Mouse (Mus musculus): Measurements from ENCODE around the gene Lsm6.
"Not testable (repeated sequence)": the region's sequence is repeated elsewhere in the genome, so short reads cannot be mapped to it uniquely, and the experiment has no call there.

The Lsm6 gene

GRCm38 (mm10) chr8:78820673-78821310, at the start of gene Lsm6:
Lsm6 (minus strand) TSS chr8:78821140.
- DNase-seq (ENCODE audit: low read depth, low spot score) = peak; percentile 98

- DNase-seq (ENCODE audit: low read depth, low spot score) = no peak
Measured at GRCm38 (mm10) chr8:78867036-78867435, 46.1 kb upstream of the Lsm6 start.

- DNase-seq (ENCODE audit: low read depth, low spot score) = no peak
Measured at GRCm38 (mm10) chr8:78863001-78863400, 42.1 kb upstream of the Lsm6 start.

GRCm38 (mm10) chr8:78862046-78862445, 41.1 kb upstream of the Lsm6 start:
- DNase-seq (ENCODE audit: low read depth, low spot score) = no peak

GRCm38 (mm10) chr8:78860789-78861188, 39.8 kb upstream of the Lsm6 start:
- DNase-seq (ENCODE audit: low read depth, low spot score) = peak; percentile 62

- no peak for DNase-seq (ENCODE audit: low read depth, low spot score)
Measured at GRCm38 (mm10) chr8:78857421-78857820, 36.5 kb upstream of the Lsm6 start.

- no peak for DNase-seq (ENCODE audit: low read depth, low spot score)
Measured at GRCm38 (mm10) chr8:78852279-78852678, 31.3 kb upstream of the Lsm6 start.

- no peak for DNase-seq (ENCODE audit: low read depth, low spot score)
Measured at GRCm38 (mm10) chr8:78847240-78847639, 26.3 kb upstream of the Lsm6 start.

- peak; percentile 39 for DNase-seq (ENCODE audit: low read depth, low spot score)
Measured at GRCm38 (mm10) chr8:78844559-78844958, 23.6 kb upstream of the Lsm6 start.

GRCm38 (mm10) chr8:78838656-78839413, 17.9 kb upstream of the Lsm6 start:
- no peak for DNase-seq (ENCODE audit: low read depth, low spot score)

GRCm38 (mm10) chr8:78836091-78836490, 15.2 kb upstream of the Lsm6 start:
- no peak for DNase-seq (ENCODE audit: low read depth, low spot score)

- no peak for DNase-seq (ENCODE audit: low read depth, low spot score)
Measured at GRCm38 (mm10) chr8:78828414-78828813, 7.5 kb upstream of the Lsm6 start.

- DNase-seq (ENCODE audit: low read depth, low spot score) = no peak
Measured at GRCm38 (mm10) chr8:78824515-78824914, 3.6 kb upstream of the Lsm6 start.

GRCm38 (mm10) chr8:78819973-78820372, 967 bp downstream of the Lsm6 start:
- not testable (repeated sequence) for DNase-seq (ENCODE audit: low read depth, low spot score)

GRCm38 (mm10) chr8:78814743-78815142, 6.2 kb downstream of the Lsm6 start:
- DNase-seq (ENCODE audit: low read depth, low spot score) = no peak

GRCm38 (mm10) chr8:78813021-78813420, 7.9 kb downstream of the Lsm6 start:
- no peak for DNase-seq (ENCODE audit: low read depth, low spot score)

GRCm38 (mm10) chr8:78812446-78812845, 8.5 kb downstream of the Lsm6 start:
- DNase-seq (ENCODE audit: low read depth, low spot score) = no peak

GRCm38 (mm10) chr8:78811748-78812147, 9.2 kb downstream of the Lsm6 start:
- DNase-seq (ENCODE audit: low read depth, low spot score) = no peak

- no peak for DNase-seq (ENCODE audit: low read depth, low spot score)
Measured at GRCm38 (mm10) chr8:78810207-78810675, 10.7 kb downstream of the Lsm6 start.

- peak; percentile 27 for DNase-seq (ENCODE audit: low read depth, low spot score)
Measured at GRCm38 (mm10) chr8:78809454-78810206, 11.3 kb downstream of the Lsm6 start.

GRCm38 (mm10) chr8:78808888-78809287, 12.1 kb downstream of the Lsm6 start:
- DNase-seq (ENCODE audit: low read depth, low spot score) = no peak

GRCm38 (mm10) chr8:78808439-78808838, 12.5 kb downstream of the Lsm6 start:
- no peak for DNase-seq (ENCODE audit: low read depth, low spot score)

All from R1 (cell line).